Mouse (Mus musculus) macrophage (primary cell): ENCODE results near the gene Cfap126. TPM values are rescaled to one million over a fixed set of nuclear protein-coding genes. Genes with fewer than 3 reads are reported as not detected.
A peak's percentile ranks its signal among the peaks of the same experiment; 100 is the strongest.
"Not testable (repeated sequence)": the region's sequence is repeated elsewhere in the genome, so short reads cannot be mapped to it uniquely, and the experiment has no call there.

Experiments used
- H3K27ac ChIP-seq: fragments of 350-480 bp; formaldehyde crosslinking; 2 replicates; pipeline ENCODE4 v1.9.0; 2021
- H3K36me3 ChIP-seq: fragments of 350-480 bp; formaldehyde crosslinking; 2 replicates; pipeline ENCODE4 v1.9.0; 2021; ENCODE audit errors: inconsistent target
- H3K4me3 ChIP-seq: fragments of 350-480 bp; formaldehyde crosslinking; 2 replicates; pipeline ENCODE4 v1.9.0; 2021; ENCODE audit errors: inconsistent target
- H3K79me2 ChIP-seq: fragments of 350-480 bp; formaldehyde crosslinking; 2 replicates; pipeline ENCODE4 v1.9.0; 2021; ENCODE audit errors: inconsistent target
- WGBS: methylation state at CpG from one replicate; pipeline ENCODE4 v1.1.7; 2026; ENCODE audit warnings: inconsistent platforms; ENCODE audit not compliant: missing documents; 5-methylcytosine and 5-hydroxymethylcytosine counted together
- polyA plus RNA-seq: library from polyadenylated mRNA; stranded (reverse); fragments of 250-400 nt; gene quantifications from 3 replicates; pipeline ENCODE4 v1.2.4, GENCODE M21; 2018; ENCODE audit warnings: inconsistent platforms

Cfap126 gene
- polyA plus RNA-seq, 1 experiment from 2014 or later = 31.6 TPM

DNA sequence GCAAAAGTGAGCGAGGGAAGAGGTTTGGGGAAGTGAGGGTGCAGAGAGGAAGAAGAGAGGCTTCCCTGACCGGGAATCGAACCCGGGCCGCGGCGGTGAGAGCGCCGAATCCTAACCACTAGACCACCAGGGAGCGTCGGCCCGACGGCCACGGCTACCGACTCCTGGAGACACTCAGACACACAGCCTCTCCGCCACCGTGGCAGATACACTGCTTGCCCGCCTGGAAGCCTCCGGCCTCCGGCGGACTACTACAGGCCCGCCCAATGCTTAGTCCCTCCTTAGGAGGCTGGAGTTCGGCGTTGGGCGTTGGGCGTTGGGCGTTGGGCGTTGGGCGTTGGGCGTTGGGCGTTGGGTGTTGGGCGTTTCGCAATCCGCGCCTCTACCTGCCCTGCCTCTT, 34.4 kb upstream of the Cfap126 start:
- no CpG with 5 or more reads among the region's 35 CpGs for WGBS
- H3K79me2 ChIP-seq, H3K36me3 ChIP-seq, H3K4me3 ChIP-seq, H3K27ac ChIP-seq: not testable (repeated sequence)

DNA sequence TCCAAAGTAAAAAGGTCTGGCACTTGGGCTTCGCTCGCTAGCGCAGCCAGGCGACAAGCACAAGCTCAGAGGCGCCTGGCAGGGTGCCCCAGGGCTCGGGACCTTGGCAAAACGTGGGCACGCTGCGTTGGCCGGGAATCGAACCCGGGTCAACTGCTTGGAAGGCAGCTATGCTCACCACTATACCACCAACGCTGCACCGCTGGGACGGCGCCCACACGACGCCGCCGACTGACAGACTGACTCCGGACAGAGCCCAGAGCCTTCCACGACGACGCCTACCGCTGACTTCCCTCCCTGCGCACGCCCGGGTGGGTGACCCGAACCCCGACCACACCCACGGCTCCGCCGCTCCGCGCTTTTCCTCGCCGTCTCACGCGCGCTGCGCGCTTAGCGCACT, 33.9 kb upstream of the Cfap126 start:
- H3K4me3 ChIP-seq, H3K36me3 ChIP-seq: not testable (repeated sequence)
- no CpG with 5 or more reads among the region's 43 CpGs for WGBS

DNA sequence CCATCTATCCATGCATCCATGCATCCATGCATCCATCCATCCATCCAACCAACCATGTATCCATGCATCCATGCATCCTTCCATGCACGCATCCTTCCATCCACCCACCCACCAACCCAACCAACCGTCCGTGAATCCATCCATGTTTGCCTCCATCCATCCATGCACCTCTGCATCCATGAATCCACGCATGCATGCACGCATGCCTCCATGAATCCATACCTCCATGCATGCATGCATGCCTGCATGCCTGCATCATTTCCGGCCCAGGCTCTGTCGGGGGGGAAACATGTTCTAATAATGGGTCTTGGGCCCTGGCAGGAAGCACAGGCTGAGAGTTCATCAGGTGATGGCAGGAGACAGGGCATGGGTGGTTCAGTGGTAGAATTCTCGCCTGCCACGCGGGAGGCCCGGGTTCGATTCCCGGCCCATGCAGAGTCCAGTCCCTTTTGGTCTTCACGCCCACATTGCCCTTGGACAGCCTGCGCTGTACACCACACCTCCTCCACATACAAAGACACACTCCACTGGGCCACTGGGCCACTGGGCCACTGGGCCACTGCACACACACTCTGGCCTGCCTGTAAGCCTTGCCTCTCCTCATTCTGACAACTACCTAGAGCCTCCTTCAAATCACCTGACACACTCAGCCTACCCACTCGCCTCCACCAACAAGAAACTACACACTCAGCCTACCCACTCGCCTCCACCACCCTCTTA, 32.0 kb upstream of the Cfap126 start:
- H3K79me2 ChIP-seq, H3K4me3 ChIP-seq, H3K27ac ChIP-seq, H3K36me3 ChIP-seq: not testable (repeated sequence)
- 40% methylated on average over 5 of the region's 17 CpGs for WGBS

More for the DNA sequence above, 33.9 kb upstream of the Cfap126 start:
- H3K79me2 ChIP-seq, H3K27ac ChIP-seq: not testable (repeated sequence)

DNA sequence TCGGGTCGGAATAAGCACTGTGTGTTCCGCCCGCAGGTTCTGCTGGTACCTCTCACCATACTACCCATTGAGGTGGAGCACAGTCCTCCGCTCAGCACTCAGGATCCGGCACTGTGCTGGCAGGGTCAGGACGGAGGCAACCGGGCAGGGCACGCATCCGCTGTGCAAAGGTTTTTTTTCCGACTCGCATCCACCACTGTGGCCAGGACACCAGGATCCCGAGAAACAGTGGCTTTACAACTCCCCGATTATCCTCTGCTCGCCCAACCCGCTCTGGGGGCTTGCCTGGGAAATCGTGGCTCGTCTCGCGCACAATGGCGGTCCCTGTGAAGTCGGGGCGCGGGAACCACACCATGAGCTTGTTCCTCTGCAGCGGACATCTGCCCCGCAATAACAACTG, 28.0 kb upstream of the Cfap126 start:
- H3K36me3 ChIP-seq = no peaks in the 10 kb centered on the region
- no peak overlapping the region for H3K4me3 ChIP-seq
- H3K27ac ChIP-seq = no peak overlapping the region
- WGBS = 4% methylated on average over 25 of the region's 26 CpGs
- H3K79me2 ChIP-seq = no peaks in the 10 kb centered on the region

DNA sequence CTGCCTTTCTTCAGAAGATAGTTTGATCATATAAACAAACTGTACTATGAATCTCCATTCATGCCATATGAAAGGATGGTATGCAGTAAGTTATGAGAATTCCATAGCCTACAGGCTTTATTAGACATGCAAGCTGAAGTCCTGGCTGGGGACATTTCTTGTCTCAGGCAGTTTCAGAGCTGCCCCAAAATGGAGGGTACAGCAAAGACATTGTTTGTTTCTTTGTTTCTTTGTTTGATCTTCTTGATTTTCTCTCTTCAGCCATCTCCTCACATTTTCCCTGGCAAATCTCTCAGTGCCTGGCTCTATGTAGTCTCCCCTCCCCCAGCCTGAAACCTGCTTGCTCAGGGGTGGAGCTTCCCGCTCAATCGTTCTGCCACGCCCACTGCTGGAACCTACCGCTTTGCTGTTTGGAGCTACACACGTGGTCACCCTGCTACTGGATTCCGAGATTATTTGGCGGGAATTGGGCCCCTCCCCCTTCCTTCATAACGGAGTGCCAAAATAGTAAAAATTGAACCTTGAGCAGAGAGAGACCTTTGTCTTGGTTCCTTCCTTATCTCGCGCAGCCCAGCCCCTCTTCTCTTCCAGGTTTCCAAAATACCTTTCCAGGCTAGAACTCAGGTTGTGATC, 25.4 kb upstream of the Cfap126 start:
- not testable (repeated sequence) for H3K4me3 ChIP-seq, H3K36me3 ChIP-seq, H3K79me2 ChIP-seq, H3K27ac ChIP-seq
- WGBS = 15% methylated on average over 10 of the region's 10 CpGs

DNA sequence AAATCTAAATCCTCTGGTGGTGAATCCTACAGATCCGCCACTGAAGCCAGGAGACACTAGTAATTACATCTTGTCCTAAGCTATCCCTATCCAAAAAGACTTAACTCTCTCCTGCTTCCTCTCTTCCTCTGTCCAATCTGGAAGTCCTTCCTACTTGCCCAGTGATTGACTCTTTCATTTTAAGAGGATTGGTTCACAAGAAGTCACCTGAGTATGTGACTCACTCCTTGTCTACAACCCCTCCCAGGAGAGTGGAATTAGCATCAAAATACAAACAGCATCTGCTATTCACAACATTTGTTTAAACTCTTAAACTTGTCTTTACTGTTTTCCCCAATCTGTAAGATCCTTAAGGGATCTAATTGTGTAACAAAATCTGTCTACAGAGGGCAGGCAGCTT, 23.8 kb upstream of the Cfap126 start:
- Histone ChIP-seq H3K36me3 (no peaks in the 10 kb centered on the region), H3K79me2 (no peaks in the 10 kb centered on the region), H3K4me3 (no peak overlapping the region), H3K27ac (no peak overlapping the region)
- WGBS = 93% methylated on average over 1 of the region's 1 CpGs

DNA sequence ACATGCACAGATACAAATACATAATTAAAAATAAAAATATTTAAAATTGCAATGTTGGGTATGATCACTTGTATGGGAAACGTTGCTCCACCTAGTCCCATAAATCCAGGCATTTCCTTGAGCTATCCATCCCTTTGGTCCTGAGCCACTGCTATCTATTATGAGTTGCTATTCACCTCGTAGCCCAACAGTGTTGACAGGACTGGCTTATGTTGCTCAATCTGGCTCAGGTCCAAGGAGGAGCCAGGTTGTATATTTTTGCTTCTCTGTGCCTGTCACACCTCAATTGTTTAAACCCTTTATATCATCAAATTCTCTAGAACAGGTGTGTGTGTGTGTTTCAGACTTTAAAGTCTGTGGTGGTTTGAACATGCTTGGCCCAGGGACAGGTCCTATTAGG, 23.0 kb upstream of the Cfap126 start:
- Histone ChIP-seq H3K79me2 (no peaks in the 10 kb centered on the region), H3K36me3 (no peaks in the 10 kb centered on the region), H3K4me3 (no peak overlapping the region), H3K27ac (no peak overlapping the region)
- 83% methylated on average over 2 of the region's 2 CpGs for WGBS

DNA sequence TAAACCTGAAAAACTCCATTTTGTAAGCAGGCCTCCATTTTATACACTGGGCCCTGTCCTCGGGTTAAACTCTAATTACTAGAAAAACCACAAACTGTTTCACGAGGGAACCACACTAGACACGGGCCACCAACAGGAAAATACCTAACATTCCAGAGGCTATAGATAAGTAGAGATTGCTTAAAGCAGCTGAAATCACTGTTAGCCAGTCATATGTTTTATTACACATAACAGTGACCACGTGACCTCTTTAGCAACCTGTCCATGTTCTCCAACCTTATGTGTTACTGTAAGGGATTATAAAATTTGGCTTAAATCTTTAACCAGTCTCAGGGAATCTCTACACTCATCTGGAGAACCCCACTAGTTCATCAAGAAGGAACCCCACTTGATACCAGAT, 19.3 kb upstream of the Cfap126 start:
- no peak overlapping the region for H3K4me3 ChIP-seq
- 41% methylated on average over 4 of the region's 4 CpGs for WGBS

DNA sequence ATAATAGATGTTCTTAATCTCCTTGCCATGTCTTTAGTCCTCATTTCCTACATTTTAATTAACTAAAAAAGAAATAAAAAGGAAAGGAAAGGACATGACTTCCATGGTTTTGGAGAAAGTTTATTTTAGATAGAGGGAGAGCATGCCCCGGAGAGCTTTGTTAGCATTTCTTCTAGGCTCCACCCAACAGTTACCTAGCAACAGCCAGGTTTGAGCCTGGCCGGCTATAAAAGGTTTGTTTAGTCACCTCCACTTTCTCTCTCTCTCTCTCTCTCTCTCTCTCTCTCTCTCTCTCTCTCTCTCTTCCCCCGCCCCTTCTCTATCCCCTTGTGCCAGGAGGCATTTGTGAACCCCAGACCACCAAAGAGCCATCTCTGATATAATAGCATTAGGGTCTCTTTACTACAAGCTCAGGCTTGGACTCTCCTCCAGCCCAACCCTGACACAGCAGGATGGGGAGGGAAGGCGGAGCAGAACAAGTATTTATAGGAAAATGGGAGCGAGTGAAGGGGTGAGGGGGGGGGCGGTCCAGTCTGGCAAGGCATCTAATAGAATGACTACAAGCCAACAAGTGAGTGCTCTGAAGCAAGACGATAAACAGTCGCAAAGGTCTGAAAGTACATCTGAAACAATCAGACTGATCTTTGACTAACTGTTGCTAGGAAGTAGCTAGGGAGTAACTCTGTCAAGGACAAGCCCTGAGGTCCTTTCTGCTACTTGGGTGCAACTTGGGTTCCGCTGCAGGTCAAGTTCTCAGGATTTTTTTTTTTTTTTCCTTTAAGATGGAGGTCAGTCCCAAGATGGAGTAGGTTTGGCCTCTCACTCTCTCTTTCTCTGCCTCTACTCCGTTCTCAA, 17.4 kb upstream of the Cfap126 start:
- WGBS = 75% methylated on average over 10 of the region's 10 CpGs
- no peak overlapping the region for H3K4me3 ChIP-seq
- H3K79me2 ChIP-seq = no peaks in the 10 kb centered on the region
- H3K27ac ChIP-seq = no peak overlapping the region
- H3K36me3 ChIP-seq = no peaks in the 10 kb centered on the region

More for the DNA sequence above, 19.3 kb upstream of the Cfap126 start:
- Histone ChIP-seq H3K36me3 (no peaks in the 10 kb centered on the region), H3K27ac (no peak overlapping the region), H3K79me2 (no peaks in the 10 kb centered on the region)

DNA sequence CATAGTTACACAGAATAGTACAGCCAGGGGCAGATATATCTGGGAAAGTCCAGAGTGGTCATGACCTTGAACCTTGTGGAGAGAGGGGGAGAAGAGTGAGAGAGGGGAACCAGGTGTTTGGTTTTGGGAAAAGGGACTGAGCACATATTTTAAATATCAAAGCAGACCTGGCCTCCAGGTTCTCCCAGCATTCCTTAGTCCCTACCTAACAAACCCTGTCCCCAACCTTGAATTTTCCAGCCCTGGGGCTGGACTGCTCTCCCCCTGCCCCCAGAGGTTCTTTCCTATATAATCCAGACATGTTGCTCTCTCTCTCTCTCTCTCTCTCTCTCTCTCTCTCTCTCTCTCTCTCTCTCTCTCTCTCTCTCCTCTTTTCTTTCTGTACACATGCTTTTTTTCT, 16.6 kb upstream of the Cfap126 start:
- no peaks in the 10 kb centered on the region for H3K79me2 ChIP-seq
- no peak overlapping the region for H3K4me3 ChIP-seq
- H3K27ac ChIP-seq = no peak overlapping the region
- H3K36me3 ChIP-seq = no peaks in the 10 kb centered on the region

DNA sequence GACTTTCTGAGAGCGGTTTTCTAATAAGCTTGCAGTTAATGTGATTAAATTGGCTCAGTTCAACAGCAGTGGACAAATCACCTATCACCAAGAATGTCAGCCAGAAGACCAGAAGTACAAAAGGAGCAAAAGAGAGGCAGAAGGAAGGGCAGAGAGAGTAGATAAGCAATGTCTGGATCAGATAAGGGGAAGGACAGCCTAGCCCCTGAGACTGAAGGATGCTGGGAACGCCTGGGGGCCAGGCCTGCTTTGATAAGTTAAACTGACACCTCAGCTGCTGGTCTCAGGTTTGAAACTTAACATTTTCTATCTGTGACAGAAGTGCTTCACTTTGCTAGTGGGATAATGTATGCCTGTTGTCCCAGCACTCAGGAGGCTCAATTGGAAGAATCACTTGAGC, 16.1 kb upstream of the Cfap126 start:
- 74% methylated on average over 2 of the region's 2 CpGs for WGBS
- no peak overlapping the region for H3K27ac ChIP-seq
- H3K4me3 ChIP-seq = no peak overlapping the region
- no peaks in the 10 kb centered on the region for H3K36me3 ChIP-seq
- H3K79me2 ChIP-seq = no peaks in the 10 kb centered on the region

DNA sequence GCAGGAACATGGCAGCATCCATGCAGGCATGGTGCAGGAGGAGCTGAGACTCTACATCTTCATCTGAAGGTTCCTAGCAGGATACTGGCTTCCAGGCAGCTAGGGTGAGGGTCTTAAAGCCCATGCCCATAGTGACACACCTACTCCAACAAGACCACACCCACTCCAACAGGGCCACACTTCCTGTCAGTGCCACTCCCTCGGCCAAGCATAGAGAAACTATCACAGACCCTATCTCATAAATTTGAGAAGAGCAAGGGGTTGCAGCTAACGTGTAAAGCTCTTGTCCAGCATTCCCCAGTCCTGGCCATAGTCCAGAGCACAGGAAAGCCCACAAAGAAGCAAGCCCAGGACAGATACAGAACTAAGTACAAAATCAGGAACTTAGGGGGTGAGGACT, 12.7 kb upstream of the Cfap126 start:
- WGBS = 63% methylated on average over 2 of the region's 2 CpGs
- Histone ChIP-seq H3K79me2 (no peaks in the 10 kb centered on the region), H3K4me3 (no peak overlapping the region), H3K27ac (no peak overlapping the region), H3K36me3 (no peaks in the 10 kb centered on the region)

DNA sequence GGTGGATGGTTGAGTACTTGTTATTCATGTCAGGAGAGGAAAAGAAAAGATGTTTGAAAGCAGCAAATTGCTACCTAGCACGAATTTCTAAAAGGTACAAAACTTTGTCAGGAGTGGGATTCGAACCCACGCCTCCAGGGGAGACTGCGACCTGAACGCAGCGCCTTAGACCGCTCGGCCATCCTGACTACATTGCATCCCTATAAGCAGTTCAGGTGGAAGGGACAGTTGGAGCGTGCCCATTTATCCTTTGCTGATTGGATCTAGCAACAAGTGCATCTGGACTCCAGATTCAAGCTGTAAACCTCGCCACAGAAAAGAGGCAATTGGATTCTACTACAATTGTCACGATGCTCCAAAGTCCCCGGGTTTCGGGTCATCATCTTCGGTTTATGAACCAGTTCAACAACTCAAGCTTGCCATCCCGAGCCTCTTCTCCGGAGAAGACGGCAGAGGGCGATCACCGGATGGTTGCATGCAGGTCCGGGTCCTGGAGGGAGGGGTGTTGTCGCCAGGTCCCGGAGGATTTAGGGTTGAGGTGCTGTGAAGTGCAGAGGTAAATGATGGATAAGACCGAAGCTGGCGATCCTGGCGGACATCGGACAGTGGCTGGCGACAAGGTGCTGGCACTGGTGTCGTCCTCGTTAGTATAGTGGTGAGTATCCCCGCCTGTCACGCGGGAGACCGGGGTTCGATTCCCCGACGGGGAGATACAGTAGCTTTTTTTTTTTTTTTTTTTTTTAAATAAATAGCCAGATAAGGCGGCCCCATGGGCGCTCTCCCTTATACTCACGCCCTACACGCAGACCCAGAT, 11.8 kb upstream of the Cfap126 start:
- no peak overlapping the region for H3K27ac ChIP-seq
- H3K36me3 ChIP-seq = no peaks in the 10 kb centered on the region
- WGBS = 1% methylated on average over 36 of the region's 40 CpGs
- H3K79me2 ChIP-seq = no peaks in the 10 kb centered on the region
- peak overlapping the region; percentile 59 for H3K4me3 ChIP-seq

DNA sequence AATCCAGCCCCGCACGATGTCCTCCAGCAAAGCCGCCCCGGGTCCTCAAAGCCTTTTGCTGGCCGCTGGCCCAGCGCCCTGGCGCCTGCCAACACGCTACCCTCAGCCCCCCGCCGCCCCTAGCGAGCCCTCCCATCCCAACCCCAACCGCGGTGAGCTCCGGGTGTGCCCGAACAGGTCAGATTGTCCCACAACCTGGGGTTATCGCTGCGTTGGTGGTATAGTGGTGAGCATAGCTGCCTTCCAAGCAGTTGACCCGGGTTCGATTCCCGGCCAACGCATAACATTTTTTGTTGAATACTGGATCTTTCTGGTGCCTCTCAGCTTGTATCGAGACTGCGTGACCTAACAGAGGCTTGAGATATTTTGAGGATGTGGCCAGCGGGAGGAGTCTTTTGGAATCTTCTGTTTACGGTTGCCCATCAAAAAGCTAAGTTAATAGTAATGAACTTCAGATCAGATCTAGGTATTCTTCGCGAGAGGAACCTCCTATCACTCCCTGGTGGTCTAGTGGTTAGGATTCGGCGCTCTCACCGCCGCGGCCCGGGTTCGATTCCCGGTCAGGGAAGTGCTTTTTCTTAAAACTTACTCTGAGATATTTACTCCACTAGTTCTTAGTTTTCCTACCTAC, 11.1 kb upstream of the Cfap126 start:
- Histone ChIP-seq H3K36me3 (no peaks in the 10 kb centered on the region), H3K27ac (no peak overlapping the region), H3K4me3 (peak overlapping the region; percentile 59), H3K79me2 (no peaks in the 10 kb centered on the region)
- under 1% methylated on average over 35 of the region's 35 CpGs for WGBS
